Mouse (Mus musculus) activated CD4-positive, CD25-positive, alpha-beta regulatory T cell, adult 4 months (primary cell): ENCODE measurements around the gene Clca4b. TPM values are rescaled to one million over a fixed set of nuclear protein-coding genes. Genes with fewer than 3 reads are reported as not detected.
"Not testable (repeated sequence)": the region's sequence is repeated elsewhere in the genome, so short reads cannot be mapped to it uniquely, and the experiment has no call there.

Experiments used
- ATAC-seq: one replicate; pipeline ENCODE4 v1.8.0; 2017
- polyA plus RNA-seq, 2 experiments: library from polyadenylated mRNA; unstranded; fragments of 100-300 nt; shearing (Covaris generic); gene quantifications; one replicate each; pipeline ENCODE4 v1.2.1; 2017

Gene Clca4b
- polyA plus RNA-seq = not detected

GRCm38 (mm10) chr3:144932335-144932734 lies at the start of gene Clca4b:
Clca4b (minus strand) TSS chr3:144932529.
- ATAC-seq = no peak

GRCm38 (mm10) chr3:144980551-144980950 lies 48.2 kb upstream of the Clca4b start:
- ATAC-seq = no peak

- no peak for ATAC-seq
These were observed 45.3 kb upstream of the Clca4b start for GRCm38 (mm10) chr3:144977631-144978030.

GRCm38 (mm10) chr3:144976091-144976490 lies 43.8 kb upstream of the Clca4b start:
- ATAC-seq = no peak

GRCm38 (mm10) chr3:144974945-144975344 lies 42.6 kb upstream of the Clca4b start, which contains the start of gene Clca4a:
Clca4a (minus strand) TSS chr3:144975045.
- no peak for ATAC-seq

GRCm38 (mm10) chr3:144971553-144972270 lies 39.4 kb upstream of the Clca4b start:
- ATAC-seq = no peak

GRCm38 (mm10) chr3:144969755-144970154 lies 37.4 kb upstream of the Clca4b start:
- no peak for ATAC-seq

- no peak for ATAC-seq
These were observed 33.7 kb upstream of the Clca4b start for GRCm38 (mm10) chr3:144966074-144966473.

GRCm38 (mm10) chr3:144950829-144951228 lies 18.5 kb upstream of the Clca4b start:
- no peak for ATAC-seq

GRCm38 (mm10) chr3:144947376-144947775 lies 15.0 kb upstream of the Clca4b start:
- ATAC-seq = not testable (repeated sequence)

GRCm38 (mm10) chr3:144933625-144934024 lies 1.3 kb upstream of the Clca4b start:
- not testable (repeated sequence) for ATAC-seq

- ATAC-seq = no peak
These were observed 722 bp upstream of the Clca4b start for GRCm38 (mm10) chr3:144933011-144933491.

GRCm38 (mm10) chr3:144914014-144914413 lies 18.3 kb downstream of the Clca4b start:
- ATAC-seq = no peak

GRCm38 (mm10) chr3:144897042-144897678 lies 35.2 kb downstream of the Clca4b start:
- no peak for ATAC-seq

- ATAC-seq = no peak
These were observed 42.0 kb downstream of the Clca4b start for GRCm38 (mm10) chr3:144890246-144890758.

GRCm38 (mm10) chr3:144886957-144887356 lies 45.4 kb downstream of the Clca4b start:
- no peak for ATAC-seq

GRCm38 (mm10) chr3:144872012-144872411 lies 60.3 kb downstream of the Clca4b start:
- ATAC-seq = not testable (repeated sequence)

Other genes with a start within 250 kb of the Clca4b start
- 10 to 100 TPM; 53.4 to 56.8 TPM for gene Sh3glb1, start 212.2 kb downstream of the Clca4b start, polyA plus RNA-seq
- under 1 TPM in 1 of 2 experiments, not detected in 1; 0.09 TPM for gene Clca3a1, start 171.6 kb downstream of the Clca4b start, polyA plus RNA-seq
- not detected for gene Clca3a2, start 113.0 kb downstream of the Clca4b start, polyA plus RNA-seq
- not detected for gene Clca3b, start 83.2 kb downstream of the Clca4b start, polyA plus RNA-seq
- not detected for gene Clca4a, start 42.5 kb upstream of the Clca4b start, polyA plus RNA-seq
- gene Clca1, start 100.2 kb upstream of the Clca4b start, polyA plus RNA-seq = not detected
- not detected for gene Clca2, start 166.9 kb upstream of the Clca4b start, polyA plus RNA-seq
- 1 to 10 TPM; 8.8 to 9.4 TPM for gene Odf2l, start 186.1 kb upstream of the Clca4b start, polyA plus RNA-seq